Mouse (Mus musculus) cerebellum, postnatal 25 days (tissue): ENCODE results near the gene Mrpl48.

Source experiments
- DNase-seq, 2 experiments: peaks; one replicate each; pipeline ENCODE4 v3.0.0; 2021; ENCODE audit warnings: mixed read lengths in 2 of 2

The Mrpl48 gene

DNA sequence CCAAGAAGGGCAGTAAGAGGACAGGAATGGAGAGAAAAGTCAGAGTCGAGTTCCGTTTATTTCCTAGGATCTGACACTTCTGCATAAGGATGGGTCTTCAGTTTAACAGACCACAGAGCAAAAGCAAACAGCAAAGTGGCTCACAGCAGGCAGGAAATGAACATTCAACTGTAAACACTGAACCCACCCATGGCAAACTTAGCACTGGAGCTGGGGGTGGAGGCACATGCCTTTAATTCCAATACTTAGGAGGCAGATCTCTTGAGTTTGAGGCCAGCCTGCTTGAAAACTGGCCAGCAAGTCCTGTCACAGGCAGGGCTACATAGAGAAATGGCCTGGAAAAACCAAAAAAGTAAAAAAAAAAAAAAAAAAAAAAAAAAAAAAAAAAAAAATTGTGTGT, 74.6 kb downstream of the Mrpl48 start:
- DNase-seq, result no peak

DNA sequence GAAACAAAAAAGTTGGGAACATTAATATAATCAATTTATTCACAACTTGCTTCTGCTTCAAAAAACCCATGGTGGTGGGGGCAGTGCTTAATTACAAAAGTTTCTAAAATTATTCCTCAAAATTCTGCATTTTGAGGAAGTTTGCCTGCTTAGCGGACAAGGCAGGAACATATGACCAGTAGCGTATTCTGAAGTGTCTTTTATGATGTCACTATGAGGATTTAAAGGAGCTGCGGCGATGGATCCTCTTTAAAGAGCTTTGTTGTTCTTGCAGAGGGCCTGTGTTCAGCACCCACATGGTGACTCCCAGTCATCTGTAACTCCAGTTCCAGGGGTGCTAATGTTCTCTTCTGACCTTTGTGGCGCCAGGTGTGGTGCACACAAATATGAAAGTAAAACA, 77.3 kb downstream of the Mrpl48 start:
- DNase-seq, result no peak

DNA sequence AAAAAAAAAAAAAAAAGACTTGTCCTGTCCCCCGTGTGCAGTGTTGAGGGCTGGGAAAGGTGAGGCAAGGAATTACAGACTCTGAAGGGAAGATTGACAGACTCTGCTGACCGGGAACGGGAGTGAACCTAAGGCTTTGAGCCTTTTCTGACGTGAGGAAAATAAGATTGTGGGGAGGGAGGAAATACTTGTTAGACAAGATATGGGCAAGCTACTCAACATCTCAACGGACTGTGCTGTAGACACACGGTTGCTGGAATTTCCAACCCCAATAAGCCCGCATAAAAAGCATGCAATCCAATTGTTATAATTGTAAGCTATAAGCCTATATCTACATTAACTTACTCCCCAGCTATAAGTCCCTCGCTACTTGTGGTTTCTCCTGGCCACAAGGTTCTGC, 83.4 kb downstream of the Mrpl48 start:
- DNase-seq, result no peak

DNA sequence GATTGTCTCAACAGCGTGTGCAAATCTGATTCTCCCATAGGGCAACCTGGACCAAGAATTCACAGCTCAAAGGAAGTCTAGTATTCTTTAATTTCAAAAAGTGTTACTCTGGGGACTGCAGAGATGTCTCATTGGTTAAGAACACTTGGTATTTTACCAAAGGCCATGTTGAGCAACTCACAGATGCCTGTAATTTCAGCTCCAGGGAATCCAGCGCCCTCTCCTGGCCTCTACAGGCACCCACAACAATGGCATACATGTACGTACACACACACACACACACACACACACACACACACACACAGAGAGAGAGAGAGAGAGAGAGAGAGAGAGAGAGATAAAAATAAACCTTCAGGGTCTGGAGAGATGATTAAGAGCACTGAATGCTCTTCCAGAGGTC, 85.9 kb downstream of the Mrpl48 start:
- DNase-seq, result no peak

DNA sequence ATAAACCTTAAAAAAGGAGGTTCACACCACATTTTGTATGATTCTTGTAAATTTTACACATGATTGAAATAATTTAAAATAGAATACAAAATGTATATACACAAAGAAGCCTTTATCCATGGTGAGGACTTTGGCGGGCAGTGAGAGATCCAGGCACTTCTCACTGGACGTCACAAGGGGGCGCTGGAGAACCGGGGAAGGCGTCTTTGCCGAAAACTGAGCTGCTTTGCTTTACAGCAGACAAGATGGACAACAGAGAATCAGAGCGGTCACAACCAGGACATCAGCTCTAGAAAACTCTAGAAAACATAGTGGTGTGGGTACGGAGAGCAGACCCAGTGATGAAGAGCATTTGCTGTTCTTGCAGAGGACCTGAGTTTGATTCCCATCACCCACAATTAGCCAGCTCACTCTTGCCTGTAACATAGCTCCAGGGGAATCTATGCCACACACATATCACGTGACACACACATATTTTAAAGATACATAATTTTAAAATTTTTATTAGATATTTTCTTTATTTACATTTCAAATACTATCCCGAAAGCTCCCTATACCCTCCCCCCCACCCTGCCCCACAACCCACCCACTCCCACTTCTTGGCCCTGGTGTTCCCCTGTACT, 87.3 kb downstream of the Mrpl48 start:
- peak; percentile 87 to 89 for DNase-seq

DNA sequence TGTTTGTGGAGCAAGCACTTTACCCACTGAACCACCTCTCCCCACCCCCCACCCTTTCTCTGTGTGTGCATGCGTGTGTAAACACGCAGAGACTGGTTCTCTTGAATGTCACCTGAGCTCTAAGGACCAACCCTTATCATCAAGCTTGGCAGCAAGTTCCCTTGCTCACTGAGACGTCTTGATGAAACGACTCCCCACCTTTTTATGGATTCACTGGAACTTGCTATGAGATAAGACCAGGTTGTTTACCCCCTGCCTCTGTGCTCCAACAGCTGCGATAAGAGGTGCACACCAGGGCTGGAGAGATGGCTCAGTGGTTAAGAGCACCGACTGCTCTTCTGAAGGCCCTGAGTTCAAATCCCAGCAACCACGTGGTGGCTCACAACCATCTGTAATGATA, 87.9 kb downstream of the Mrpl48 start:
- no peak for DNase-seq

DNA sequence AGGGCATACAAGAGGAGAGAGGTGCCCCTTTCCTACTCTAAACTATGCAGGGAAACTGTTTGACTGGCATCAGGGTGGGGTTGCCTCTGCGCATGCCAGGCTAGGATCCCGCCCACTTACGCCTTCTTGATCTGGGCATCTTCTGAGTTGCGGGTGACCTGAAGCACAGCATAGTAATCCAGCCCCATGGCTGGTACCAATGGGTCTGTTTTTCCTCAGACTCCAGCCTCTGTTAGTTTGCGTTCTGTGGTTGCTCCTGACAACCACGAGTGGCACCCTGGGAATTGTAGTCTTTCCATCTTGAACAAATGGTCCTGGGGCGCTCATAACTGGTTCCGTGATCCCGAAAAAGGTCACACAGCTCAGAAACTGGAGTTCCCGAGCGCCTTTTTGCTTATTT, 93.5 kb downstream of the Mrpl48 start, which contains the start of gene Dnajb13:
Dnajb13 (minus strand) TSS at position 388 of the 400 bp plus-strand sequence.
- DNase-seq, result no peak

DNA sequence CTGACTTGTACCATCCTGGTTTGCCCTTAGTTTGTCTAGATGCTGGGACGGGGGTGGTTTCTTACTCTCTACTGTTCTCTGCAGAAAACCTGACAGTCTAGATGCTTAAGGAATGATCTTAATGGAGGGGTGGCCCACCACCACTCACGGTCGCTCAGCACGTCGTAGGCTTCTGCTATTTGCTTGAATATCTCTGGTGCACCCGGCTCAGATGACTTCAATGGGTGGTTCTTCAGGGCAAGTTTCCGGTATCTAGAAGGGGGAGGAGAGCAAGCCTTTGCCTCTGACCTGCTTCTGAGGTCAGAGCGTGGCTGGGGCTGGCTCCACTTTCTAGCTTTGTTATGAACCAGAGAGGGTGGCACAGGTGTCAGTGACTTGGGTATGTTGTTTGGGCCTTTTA, 96.5 kb downstream of the Mrpl48 start:
- DNase-seq, result no peak

DNA sequence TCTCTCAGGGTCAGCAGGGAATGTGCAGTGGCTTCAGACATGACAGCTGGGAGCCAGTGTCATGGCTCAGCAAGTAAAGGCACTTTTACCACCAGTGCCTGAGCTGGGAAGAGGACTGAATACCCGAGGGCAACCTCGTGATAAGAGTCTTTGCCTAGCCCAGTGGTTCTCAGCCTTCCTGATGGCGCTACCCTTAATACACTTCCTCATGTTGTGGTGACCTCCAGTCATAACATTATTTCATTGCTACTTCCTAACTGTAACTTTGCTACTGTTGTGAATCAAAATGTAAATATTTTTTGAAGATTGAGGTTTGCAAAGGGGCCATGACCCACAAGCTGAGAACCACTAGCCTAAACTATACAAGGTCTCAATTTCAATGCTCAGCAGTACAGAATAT, 99.4 kb downstream of the Mrpl48 start:
- no peak for DNase-seq

DNA sequence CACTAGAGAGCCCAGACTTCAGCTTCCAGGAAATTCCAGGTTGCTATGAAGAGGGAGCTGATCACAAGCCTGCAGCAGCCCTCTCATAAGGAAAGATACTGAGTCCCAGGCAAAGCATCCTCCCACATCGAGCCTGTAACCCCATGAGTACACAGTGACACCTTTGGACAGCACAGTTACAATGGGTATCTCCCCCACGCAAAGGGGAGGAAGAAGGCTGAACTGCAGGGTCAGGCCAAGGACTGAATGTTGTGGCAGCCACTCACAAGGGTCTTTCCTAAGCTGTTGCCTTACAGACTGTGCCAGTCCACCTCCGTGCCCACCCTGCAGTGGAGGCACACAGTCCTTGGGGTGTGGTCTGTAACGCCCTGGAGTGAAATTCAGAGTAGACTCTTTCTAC, 101.6 kb downstream of the Mrpl48 start:
- DNase-seq, result no peak

DNA sequence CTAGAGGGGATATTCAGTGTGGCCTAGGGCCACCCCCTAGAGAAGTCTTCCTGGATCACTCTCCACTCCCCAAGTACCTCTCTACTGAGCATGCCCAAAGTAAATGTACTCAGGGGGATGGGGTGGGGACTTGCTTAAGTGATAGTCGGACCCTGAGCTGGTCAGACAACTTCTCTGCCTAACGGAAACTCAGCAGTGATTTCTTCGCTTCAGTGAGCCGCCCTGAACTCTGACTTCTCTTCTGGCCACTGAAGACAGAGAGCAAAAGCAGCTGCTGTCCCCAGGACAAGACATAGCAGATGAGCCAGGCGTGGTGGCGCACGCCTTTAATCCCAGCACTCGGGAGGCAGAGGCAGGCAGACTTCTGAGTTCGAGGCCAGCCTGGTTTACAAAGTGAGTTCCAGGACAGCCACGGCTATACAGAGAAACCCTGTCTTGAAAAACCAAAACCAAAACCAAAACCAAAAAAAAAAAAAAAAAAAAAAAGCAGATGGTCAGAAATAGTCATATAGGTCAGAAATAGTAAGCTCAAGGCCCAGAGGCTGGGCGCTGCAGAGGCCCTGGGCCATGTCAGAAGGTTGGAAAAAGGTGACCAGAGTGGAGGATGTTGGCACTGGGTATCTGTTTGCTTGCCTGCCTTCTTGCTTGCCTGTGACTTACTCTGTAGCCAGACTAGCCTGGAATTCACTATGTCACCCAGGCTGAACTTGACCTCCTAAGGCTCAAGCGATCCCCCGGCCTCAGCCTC, 103.2 kb downstream of the Mrpl48 start:
- DNase-seq, result no peak

DNA sequence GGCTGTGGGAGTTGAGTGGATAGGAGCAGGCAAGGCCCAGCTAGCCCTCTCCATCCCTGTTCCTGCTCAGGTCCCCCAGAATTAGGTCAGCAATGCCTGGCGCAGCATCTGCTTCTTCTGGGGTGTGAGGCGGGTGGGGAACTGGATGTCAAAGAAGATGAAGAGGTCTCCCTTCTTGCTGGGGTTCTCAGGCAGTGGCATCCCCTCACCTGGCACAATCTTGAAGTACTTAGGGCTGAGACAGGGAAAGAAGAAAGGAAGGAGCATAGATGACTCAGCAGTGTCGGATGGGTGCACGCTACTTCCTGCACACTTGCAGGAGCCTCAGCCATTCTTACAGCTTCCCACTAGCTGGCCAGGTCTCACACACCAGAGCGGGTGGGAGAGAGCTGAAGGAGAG, 105.0 kb downstream of the Mrpl48 start:
- DNase-seq, result no peak

DNA sequence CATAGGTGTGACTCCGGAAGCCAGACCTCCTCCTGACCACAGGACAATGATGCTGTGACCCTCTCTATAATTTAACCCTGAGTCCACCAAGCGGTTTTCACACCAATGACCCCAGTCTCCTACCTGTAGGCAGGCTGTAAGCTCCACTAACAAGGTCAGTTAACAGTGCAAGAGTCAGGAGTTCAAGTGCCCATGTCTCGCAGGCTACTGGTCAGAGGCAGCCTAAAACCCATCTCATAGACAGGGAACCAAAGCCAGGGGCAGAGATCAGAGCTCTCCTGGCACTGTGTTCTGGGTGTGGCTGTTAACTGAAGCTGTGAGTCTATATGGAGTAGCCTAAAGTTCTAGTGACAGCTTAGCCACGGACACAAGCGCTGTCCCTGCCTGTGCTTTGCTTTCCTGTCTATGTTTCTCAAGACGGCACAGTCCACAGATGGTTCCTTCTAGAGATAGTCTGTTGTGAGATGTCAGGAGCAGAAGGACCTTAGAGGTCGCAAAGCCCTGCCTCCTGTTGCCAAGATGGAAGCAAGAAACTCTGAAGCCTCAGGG, 105.7 kb downstream of the Mrpl48 start:
- no peak for DNase-seq

DNA sequence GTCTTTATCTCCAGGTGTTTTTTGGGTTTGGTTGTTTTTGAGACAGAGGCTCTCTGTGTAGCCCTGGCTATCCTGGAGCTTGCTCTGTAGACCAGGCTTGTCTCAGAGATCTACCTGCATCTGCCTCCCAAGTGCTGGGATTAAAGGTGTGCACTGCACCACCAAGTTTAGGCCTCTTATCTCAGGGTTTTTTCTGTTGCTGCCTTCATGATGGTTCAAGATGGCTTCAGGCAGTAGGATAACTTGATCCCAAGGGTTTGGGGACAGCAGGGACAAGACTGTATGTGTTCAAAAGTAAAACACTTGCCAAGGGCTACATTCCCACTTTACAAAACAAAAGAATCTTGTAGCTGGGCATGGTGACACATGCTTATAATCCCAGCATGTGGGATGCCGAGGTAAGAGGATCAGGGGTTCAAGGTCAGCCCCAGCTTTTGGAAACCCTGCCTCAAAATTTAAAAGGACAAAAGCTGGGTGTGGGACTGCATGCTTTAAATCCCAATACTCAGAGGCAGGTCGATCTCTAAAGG, 106.2 kb downstream of the Mrpl48 start:
- no peak for DNase-seq

DNA sequence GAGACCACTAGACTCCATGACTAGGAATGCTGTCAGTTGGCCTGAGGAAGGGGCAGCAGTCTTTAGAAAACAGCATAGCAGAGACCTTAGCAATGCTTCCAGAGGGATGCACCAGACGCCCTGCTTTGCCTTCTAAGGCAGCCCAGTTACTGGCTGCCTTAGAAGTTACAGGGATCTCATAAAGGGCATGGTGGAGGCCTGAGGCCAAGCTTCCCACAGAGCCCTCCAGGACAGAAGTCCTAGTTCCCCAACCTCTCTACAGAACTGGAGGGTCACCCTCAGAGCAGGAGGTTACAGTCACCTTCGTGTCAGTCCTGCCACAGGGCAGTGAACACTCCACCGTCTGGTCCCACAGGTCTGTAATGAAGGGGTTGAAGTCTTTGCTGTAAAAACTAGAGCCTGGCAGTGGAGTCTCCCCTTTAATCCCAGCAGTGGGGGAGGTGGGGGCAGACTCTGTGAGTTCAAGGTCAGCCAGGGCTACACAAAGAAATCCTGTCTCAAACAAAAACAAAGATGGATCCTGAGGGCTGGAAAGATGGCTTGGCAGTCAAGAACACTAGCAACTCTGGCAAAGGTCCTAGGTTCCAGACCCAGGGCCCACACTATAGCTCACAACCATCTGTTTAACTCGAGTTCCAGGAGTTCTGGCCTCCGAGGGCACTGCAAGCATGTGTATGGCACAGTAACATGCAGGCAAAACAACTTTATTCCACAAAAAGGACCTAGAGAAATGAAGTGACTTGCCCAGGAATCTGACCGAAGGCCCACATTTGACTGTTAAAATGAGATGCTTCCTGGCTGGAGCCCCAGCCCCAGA, 106.9 kb downstream of the Mrpl48 start:
- no peak for DNase-seq

DNA sequence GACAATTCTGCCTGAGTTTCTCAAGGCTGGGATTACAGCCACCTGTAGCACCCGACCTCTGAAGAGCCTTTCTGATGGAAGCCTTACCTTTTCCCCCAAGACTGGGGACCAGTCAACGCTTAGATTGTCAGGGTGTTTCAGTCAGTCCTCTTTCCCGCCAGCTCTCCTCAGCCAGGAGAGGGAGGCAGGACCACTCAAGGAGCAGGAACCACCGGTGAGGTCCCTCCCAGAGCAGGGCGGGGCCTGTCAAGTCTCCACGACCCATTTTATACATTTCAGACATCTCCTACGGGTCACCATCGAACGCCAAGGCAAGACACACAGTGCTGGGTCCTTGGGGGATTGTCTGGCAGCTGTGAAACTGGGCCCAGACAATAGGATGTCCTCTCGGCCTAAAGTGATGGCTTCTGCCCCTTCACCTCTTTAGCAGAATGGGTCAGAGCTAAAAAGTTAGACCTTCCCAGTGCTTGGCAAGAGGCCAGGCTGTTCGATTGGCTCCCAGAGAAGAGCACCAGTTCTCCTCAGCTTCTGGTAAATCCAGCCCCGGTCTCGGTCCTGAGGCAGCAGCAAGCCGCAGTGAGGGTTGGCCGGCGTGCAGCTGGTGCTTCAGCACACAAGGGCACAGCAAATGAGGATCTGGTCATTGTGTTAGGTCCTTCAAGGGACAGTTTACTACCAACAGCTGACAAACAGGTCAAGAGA, 107.7 kb downstream of the Mrpl48 start:
- peak in 1 of 2 experiments; percentile 25 for DNase-seq

DNA sequence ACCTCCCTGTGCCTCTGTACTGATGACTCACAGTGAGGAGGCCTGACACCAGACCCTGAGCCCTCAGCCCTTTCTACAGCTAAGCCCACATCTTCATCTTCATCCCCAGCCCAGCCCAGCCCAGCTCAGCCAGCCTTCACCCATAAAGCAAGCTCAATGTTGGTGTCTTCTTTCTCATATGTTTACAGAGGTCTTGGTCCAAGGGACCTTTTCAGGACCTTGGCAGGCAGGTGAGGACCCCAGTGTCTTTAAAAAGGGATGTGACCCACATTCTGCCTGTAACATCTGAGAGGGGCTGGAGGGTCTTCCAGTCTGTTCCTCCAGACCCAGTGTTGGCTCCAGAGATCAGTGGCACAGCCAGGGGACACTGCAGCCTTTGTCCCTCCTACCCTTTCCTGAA, 108.6 kb downstream of the Mrpl48 start:
- no peak for DNase-seq

DNA sequence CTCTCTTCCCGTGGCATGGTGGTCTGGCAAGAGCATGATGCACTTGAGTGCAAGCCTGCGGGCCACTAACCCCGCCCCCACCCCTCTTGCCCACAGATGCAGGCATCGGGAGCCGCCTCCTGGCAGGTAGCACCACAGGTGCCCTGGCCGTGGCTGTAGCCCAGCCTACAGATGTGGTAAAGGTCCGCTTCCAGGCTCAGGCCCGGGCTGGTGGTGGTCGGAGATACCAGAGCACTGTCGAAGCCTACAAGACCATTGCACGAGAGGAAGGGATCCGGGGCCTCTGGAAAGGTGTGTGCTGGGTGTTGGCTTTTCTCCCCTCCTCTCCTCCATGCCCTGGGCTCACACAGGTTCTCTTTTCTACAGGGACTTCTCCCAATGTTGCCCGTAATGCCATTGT, 110.1 kb downstream of the Mrpl48 start:
- no peak for DNase-seq

DNA sequence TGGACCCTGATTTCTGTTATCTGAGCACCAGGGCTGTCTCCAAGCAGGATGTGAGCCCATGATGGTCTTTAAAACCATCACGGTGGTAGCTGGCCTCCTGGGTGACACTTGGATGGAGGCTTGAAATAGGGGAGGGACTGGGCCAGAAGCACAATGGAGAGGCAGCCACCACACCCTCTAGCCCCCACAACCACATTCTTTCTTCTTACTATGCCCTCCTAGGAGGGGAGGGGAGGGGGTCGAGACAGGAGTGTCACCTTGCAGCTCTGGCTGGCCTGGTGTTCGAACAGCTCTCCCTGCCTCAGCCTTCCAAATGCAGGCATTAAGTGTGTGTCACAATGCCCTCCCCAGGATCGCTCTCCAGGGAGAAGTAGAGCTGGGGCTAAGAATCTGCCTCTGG, 110.7 kb downstream of the Mrpl48 start:
- DNase-seq, result no peak

DNA sequence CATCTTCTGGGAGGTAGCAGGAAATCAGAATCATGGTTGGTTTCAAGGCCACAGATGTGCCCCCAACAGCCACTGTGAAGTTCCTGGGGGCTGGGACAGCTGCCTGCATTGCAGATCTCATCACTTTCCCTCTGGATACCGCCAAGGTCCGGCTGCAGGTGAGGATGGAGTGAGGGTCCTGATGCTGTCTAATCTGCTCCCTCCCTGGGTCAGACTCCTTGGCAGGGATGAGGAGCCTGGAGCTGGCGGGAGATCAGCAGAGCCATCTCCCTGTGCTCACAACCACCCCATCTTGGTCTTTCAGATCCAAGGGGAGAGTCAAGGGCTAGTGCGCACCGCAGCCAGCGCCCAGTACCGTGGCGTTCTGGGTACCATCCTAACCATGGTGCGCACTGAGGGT, 111.3 kb downstream of the Mrpl48 start:
- no peak for DNase-seq

DNA sequence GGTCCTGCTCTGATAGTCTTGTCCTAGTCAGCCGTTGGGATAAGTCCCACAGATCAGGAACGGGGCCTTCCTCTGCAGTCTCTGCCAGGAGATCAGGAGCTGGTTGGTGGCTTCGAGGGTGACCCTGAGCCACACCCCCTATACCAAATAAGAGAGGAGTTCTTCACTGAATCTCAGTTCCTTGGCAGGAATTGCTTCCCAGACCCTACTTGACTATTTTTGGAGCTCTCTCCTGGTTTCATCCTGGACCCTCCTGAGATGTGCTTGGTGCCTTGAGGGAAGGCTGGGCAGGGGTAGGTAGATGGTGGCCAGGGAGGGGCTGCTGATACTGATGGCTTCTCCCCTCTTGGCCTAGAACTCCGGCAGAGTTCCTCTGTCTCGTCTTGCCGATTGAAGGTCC, 111.7 kb downstream of the Mrpl48 start:
- no peak for DNase-seq
